Comparison of ENCODE assay signal across 19 mouse cellular contexts in genomic region chrX:12930242-12930641, GRCm38 (mm10).
"Had no signal": no experiment of that assay in that cellular context is flagged by ENCODE, and none has a peak within 500 bp of the region (broad histone marks: within the 10 kb centered on the region; RNA-seq: fewer than 3 reads in every experiment).

No protein-coding gene starts in this region.

- H3K27ac ChIP-seq: kidney, postnatal 0 days; layer of hippocampus, adult 2 months; left cerebral cortex, adult 2 months; liver, embryonic 14.5 days; lung, embryonic 15.5 days; midbrain, embryonic 12.5 days; midbrain, embryonic 15.5 days; neural tube, embryonic 13.5 days had no signal

- H3K9me3 ChIP-seq: lung, embryonic 15.5 days; midbrain, embryonic 12.5 days; midbrain, embryonic 15.5 days; neural tube, embryonic 13.5 days had no signal

- H3K36me3 ChIP-seq: lung, embryonic 15.5 days; midbrain, embryonic 12.5 days; midbrain, embryonic 15.5 days; neural tube, embryonic 13.5 days had no signal

- H3K4me2 ChIP-seq: lung, embryonic 15.5 days; midbrain, embryonic 12.5 days; midbrain, embryonic 15.5 days; neural tube, embryonic 13.5 days had no signal

- H3K9ac ChIP-seq: liver, embryonic 14.5 days; lung, embryonic 15.5 days; midbrain, embryonic 12.5 days; midbrain, embryonic 15.5 days; neural tube, embryonic 13.5 days had no signal

- H3K27me3 ChIP-seq: lung, embryonic 15.5 days; midbrain, embryonic 12.5 days; midbrain, embryonic 15.5 days; neural tube, embryonic 13.5 days had no signal

- H3K4me1 ChIP-seq: lung, embryonic 15.5 days; midbrain, embryonic 12.5 days; midbrain, embryonic 15.5 days; neural tube, embryonic 13.5 days had no signal

- DNase-seq: kidney, adult 2 months; kidney, postnatal 25 days; layer of hippocampus, postnatal 36 days; lung, adult 18-20 months; lung, postnatal 10 days; lung, postnatal 36 days; retina, postnatal 1 day; right cerebral cortex, postnatal 25 days; thymus, adult 18-20 months; thymus, postnatal 36 days had no signal

- H3K4me3 ChIP-seq: layer of hippocampus, adult 2 months; left cerebral cortex, adult 2 months; lung, embryonic 15.5 days; midbrain, embryonic 12.5 days; midbrain, embryonic 15.5 days; neural tube, embryonic 13.5 days had no signal

- ATAC-seq: intestine, postnatal 0 days; midbrain, embryonic 15.5 days had no signal
